Mouse (Mus musculus): ENCODE measurements around the gene Mpp2. TPM values are rescaled to one million over a fixed set of nuclear protein-coding genes. Genes with fewer than 3 reads are reported as not detected.

Mpp2 gene
- polyA plus RNA-seq, 2 experiments = 7.4 to 11.9 TPM

GRCm38 (mm10) chr11:102010140-102010539, 78.2 kb downstream of the Mpp2 start:
- Histone ChIP-seq H3K36me3 (replicated peaks; ENCODE audit: control insufficient read depth, insufficient read depth, low read depth) (no peaks in the 10 kb centered on the region), H3K27me3 (ENCODE audit: control insufficient read depth, insufficient read depth, low read length) (no peaks in the 10 kb centered on the region), H3K4me1 (replicated peaks; ENCODE audit: control insufficient read depth in 2 of 2, insufficient read depth in 2 of 2, low read length in 1 of 2) (no peaks in the 10 kb centered on the region), H3K9ac (replicated peaks) (no peak overlapping the region), H3K27ac (no peak overlapping the region), H3K4me2 (ENCODE audit: low read depth) (no peak overlapping the region), H3K9me3 (ENCODE audit: control insufficient read depth, low read length) (no peaks in the 10 kb centered on the region), H3K4me3 (ENCODE audit: insufficient read depth in 1 of 2, low read depth in 2 of 2, low read length in 2 of 2) (no peak overlapping the region)
- ATAC-seq (ENCODE audit: insufficient read depth) (no peak), DNase-seq (ENCODE audit: low read depth in 3 of 3, low spot score in 3 of 3) (no peak)
- TF ChIP-seq CTCF (IDR thresholded peaks at IDR 0.05; ENCODE audit: low read depth) (no peak), EP300 (IDR thresholded peaks at IDR 0.05; ENCODE audit: low read depth) (no peak)
- WGBS (ENCODE audit: insufficient replicate concordance) = 79% methylated on average over 13 of the region's 13 CpGs

GRCm38 (mm10) chr11:102008954-102009637, 79.2 kb downstream of the Mpp2 start:
- Histone ChIP-seq H3K4me3 (ENCODE audit: insufficient read depth in 1 of 2, low read depth in 2 of 2, low read length in 2 of 2) (no peak overlapping the region), H3K27me3 (ENCODE audit: control insufficient read depth, insufficient read depth, low read length) (no peaks in the 10 kb centered on the region), H3K9me3 (ENCODE audit: control insufficient read depth, low read length) (no peaks in the 10 kb centered on the region), H3K9ac (replicated peaks) (no peak overlapping the region), H3K4me1 (replicated peaks; ENCODE audit: control insufficient read depth in 2 of 2, insufficient read depth in 2 of 2, low read length in 1 of 2) (no peaks in the 10 kb centered on the region), H3K36me3 (replicated peaks; ENCODE audit: control insufficient read depth, insufficient read depth, low read depth) (no peaks in the 10 kb centered on the region), H3K4me2 (ENCODE audit: low read depth) (no peak overlapping the region), H3K27ac (no peak overlapping the region)
- WGBS (ENCODE audit: insufficient replicate concordance) = 50% methylated on average over 15 of the region's 15 CpGs
- no peak for DNase-seq (ENCODE audit: low read depth in 3 of 3, low spot score in 3 of 3)
- TF ChIP-seq EP300 (IDR thresholded peaks at IDR 0.05; ENCODE audit: low read depth) = no peak
- no peak for TF ChIP-seq CTCF (IDR thresholded peaks at IDR 0.05; ENCODE audit: low read depth)
- ATAC-seq (ENCODE audit: insufficient read depth) = no peak

GRCm38 (mm10) chr11:102008372-102008771, 79.9 kb downstream of the Mpp2 start:
- TF ChIP-seq CTCF (IDR thresholded peaks at IDR 0.05; ENCODE audit: low read depth) (no peak), EP300 (IDR thresholded peaks at IDR 0.05; ENCODE audit: low read depth) (no peak)
- H3K9ac ChIP-seq (replicated peaks) = no peak overlapping the region
- H3K27me3 ChIP-seq (ENCODE audit: control insufficient read depth, insufficient read depth, low read length) = no peaks in the 10 kb centered on the region
- H3K4me1 ChIP-seq (replicated peaks; ENCODE audit: control insufficient read depth in 2 of 2, insufficient read depth in 2 of 2, low read length in 1 of 2) = no peaks in the 10 kb centered on the region
- H3K4me2 ChIP-seq (ENCODE audit: low read depth) = no peak overlapping the region
- DNase-seq (ENCODE audit: low read depth in 3 of 3, low spot score in 3 of 3) (no peak), ATAC-seq (ENCODE audit: insufficient read depth) (no peak)
- H3K4me3 ChIP-seq (ENCODE audit: insufficient read depth in 1 of 2, low read depth in 2 of 2, low read length in 2 of 2) = no peak overlapping the region
- no peaks in the 10 kb centered on the region for H3K36me3 ChIP-seq (replicated peaks; ENCODE audit: control insufficient read depth, insufficient read depth, low read depth)
- no peaks in the 10 kb centered on the region for H3K9me3 ChIP-seq (ENCODE audit: control insufficient read depth, low read length)
- 71% methylated on average over 8 of the region's 8 CpGs for WGBS (ENCODE audit: insufficient replicate concordance)
- H3K27ac ChIP-seq = no peak overlapping the region

Other genes starting within 250 kb of the Mpp2 start
- 0.28 TPM in 2 replicates for gene Meox1, start 194.1 kb downstream of the Mpp2 start, polyA plus RNA-seq (2012; rRNA removed)
- gene Meox1, start 194.1 kb downstream of the Mpp2 start, polyA plus RNA-seq (2014; fragmentation: Nextera tagmentation; extraction: Ambion mirVana) = 0.28 and 0.36 TPM in 2 replicates
- 0.04 and 0.12 TPM in 2 replicates for gene Sost, start 121.5 kb downstream of the Mpp2 start, polyA plus RNA-seq (2012; rRNA removed)
- gene Sost, start 121.5 kb downstream of the Mpp2 start, polyA plus RNA-seq (2014; fragmentation: Nextera tagmentation; extraction: Ambion mirVana) = not detected in 2 replicates
- not detected in 2 replicates for gene Cfap97d1, start 104.2 kb downstream of the Mpp2 start, polyA plus RNA-seq (2012; rRNA removed)
- gene Cfap97d1, start 104.2 kb downstream of the Mpp2 start, polyA plus RNA-seq (2014; fragmentation: Nextera tagmentation; extraction: Ambion mirVana) = not detected in 2 replicates
- 3.3 and 4.8 TPM in 2 replicates for gene Dusp3, start 101.5 kb downstream of the Mpp2 start, polyA plus RNA-seq (2012; rRNA removed)
- 6.3 and 7.2 TPM in 2 replicates for gene Dusp3, start 101.5 kb downstream of the Mpp2 start, polyA plus RNA-seq (2014; fragmentation: Nextera tagmentation; extraction: Ambion mirVana)
- 0.21 and 0.27 TPM in 2 replicates for gene Mpp3, start 60.1 kb downstream of the Mpp2 start, polyA plus RNA-seq (2012; rRNA removed)
- not detected in 2 replicates for gene Mpp3, start 60.1 kb downstream of the Mpp2 start, polyA plus RNA-seq (2014; fragmentation: Nextera tagmentation; extraction: Ambion mirVana)
- gene Cd300lg, start 47.0 kb downstream of the Mpp2 start, polyA plus RNA-seq (2012; rRNA removed) = 0.29 and 0.38 TPM in 2 replicates
- gene Cd300lg, start 47.0 kb downstream of the Mpp2 start, polyA plus RNA-seq (2014; fragmentation: Nextera tagmentation; extraction: Ambion mirVana) = 0.56 and 0.59 TPM in 2 replicates
- gene Ppy, start 12.8 kb upstream of the Mpp2 start, polyA plus RNA-seq (2012; rRNA removed) = not detected in 2 replicates
- not detected in 2 replicates for gene Ppy, start 12.8 kb upstream of the Mpp2 start, polyA plus RNA-seq (2014; fragmentation: Nextera tagmentation; extraction: Ambion mirVana)
- gene Pyy, start 19.3 kb upstream of the Mpp2 start, polyA plus RNA-seq (2012; rRNA removed) = 0.22 and 0.57 TPM in 2 replicates
- gene Pyy, start 19.3 kb upstream of the Mpp2 start, polyA plus RNA-seq (2014; fragmentation: Nextera tagmentation; extraction: Ambion mirVana) = not detected in 2 replicates
- gene Nags, start 57.0 kb upstream of the Mpp2 start, polyA plus RNA-seq (2012; rRNA removed) = 10.1 and 11.3 TPM in 2 replicates
- 7.2 and 7.5 TPM in 2 replicates for gene Nags, start 57.0 kb upstream of the Mpp2 start, polyA plus RNA-seq (2014; fragmentation: Nextera tagmentation; extraction: Ambion mirVana)
- 8.9 and 9.2 TPM in 2 replicates for gene Tmem101, start 67.9 kb upstream of the Mpp2 start, polyA plus RNA-seq (2012; rRNA removed)
- gene Tmem101, start 67.9 kb upstream of the Mpp2 start, polyA plus RNA-seq (2014; fragmentation: Nextera tagmentation; extraction: Ambion mirVana) = 7.8 and 8.5 TPM in 2 replicates
- 10.4 and 15.4 TPM in 2 replicates for gene Lsm12, start 96.8 kb upstream of the Mpp2 start, polyA plus RNA-seq (2012; rRNA removed)
- 51.4 and 56.2 TPM in 2 replicates for gene Lsm12, start 96.8 kb upstream of the Mpp2 start, polyA plus RNA-seq (2014; fragmentation: Nextera tagmentation; extraction: Ambion mirVana)
- gene G6pc3, start 101.1 kb upstream of the Mpp2 start, polyA plus RNA-seq (2012; rRNA removed) = 12.6 and 14.8 TPM in 2 replicates
- 7.3 and 10.1 TPM in 2 replicates for gene G6pc3, start 101.1 kb upstream of the Mpp2 start, polyA plus RNA-seq (2014; fragmentation: Nextera tagmentation; extraction: Ambion mirVana)
- 8.8 and 10.0 TPM in 2 replicates for gene Hdac5, start 141.7 kb upstream of the Mpp2 start, polyA plus RNA-seq (2012; rRNA removed)
- 6.4 and 7.3 TPM in 2 replicates for gene Hdac5, start 141.7 kb upstream of the Mpp2 start, polyA plus RNA-seq (2014; fragmentation: Nextera tagmentation; extraction: Ambion mirVana)
- gene BC030867, start 160.4 kb upstream of the Mpp2 start, polyA plus RNA-seq (2012; rRNA removed) = 10.9 and 11.3 TPM in 2 replicates
- gene BC030867, start 160.4 kb upstream of the Mpp2 start, polyA plus RNA-seq (2014; fragmentation: Nextera tagmentation; extraction: Ambion mirVana) = 10.8 and 13.2 TPM in 2 replicates
- gene Asb16, start 180.2 kb upstream of the Mpp2 start, polyA plus RNA-seq (2012; rRNA removed) = 0.39 and 0.44 TPM in 2 replicates
- 0.05 and 0.08 TPM in 2 replicates for gene Asb16, start 180.2 kb upstream of the Mpp2 start, polyA plus RNA-seq (2014; fragmentation: Nextera tagmentation; extraction: Ambion mirVana)
- 19.1 and 19.8 TPM in 2 replicates for gene Tmub2, start 196.4 kb upstream of the Mpp2 start, polyA plus RNA-seq (2012; rRNA removed)
- gene Tmub2, start 196.4 kb upstream of the Mpp2 start, polyA plus RNA-seq (2014; fragmentation: Nextera tagmentation; extraction: Ambion mirVana) = 19.3 and 24.7 TPM in 2 replicates
- gene Atxn7l3, start 208.1 kb upstream of the Mpp2 start, polyA plus RNA-seq (2012; rRNA removed) = 11.0 and 11.6 TPM in 2 replicates
- 3.6 and 4.7 TPM in 2 replicates for gene Atxn7l3, start 208.1 kb upstream of the Mpp2 start, polyA plus RNA-seq (2014; fragmentation: Nextera tagmentation; extraction: Ambion mirVana)
- gene Ubtf, start 231.2 kb upstream of the Mpp2 start, polyA plus RNA-seq (2012; rRNA removed) = 19.9 and 34.7 TPM in 2 replicates
- gene Ubtf, start 231.2 kb upstream of the Mpp2 start, polyA plus RNA-seq (2014; fragmentation: Nextera tagmentation; extraction: Ambion mirVana) = 42.5 and 48.8 TPM in 2 replicates